Mouse (Mus musculus): ENCODE results near the gene Olfr716.
A peak's percentile ranks its signal among the peaks of the same experiment; 100 is the strongest.
"Not testable (repeated sequence)": the region's sequence is repeated elsewhere in the genome, so short reads cannot be mapped to it uniquely, and the experiment has no call there.

Gene Olfr716

DNA sequence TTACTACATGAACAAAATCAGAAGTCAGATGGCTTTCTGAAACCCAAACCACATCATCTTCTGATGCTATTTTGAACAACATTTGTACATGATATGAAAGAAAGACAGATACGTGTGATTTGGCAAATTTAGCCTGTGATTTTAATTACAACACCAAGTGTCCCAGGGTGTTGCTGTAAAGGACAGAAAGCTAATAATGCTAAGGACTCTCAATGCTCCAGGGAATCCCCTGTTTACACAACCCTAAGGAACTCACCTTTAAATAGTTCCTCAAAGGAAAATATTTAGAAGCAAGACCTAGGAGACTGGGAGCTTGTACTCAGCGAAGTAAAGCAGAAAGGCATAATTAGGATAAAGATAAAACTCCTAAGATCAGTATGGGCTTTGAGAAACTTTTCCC is at the start of gene Olfr716:
Gene Olfr716 (plus strand): TSS at position 301 of the 400 bp plus-strand sequence.
- DNase-seq (ENCODE audit: low read depth, low spot score), result not testable (repeated sequence)

DNA sequence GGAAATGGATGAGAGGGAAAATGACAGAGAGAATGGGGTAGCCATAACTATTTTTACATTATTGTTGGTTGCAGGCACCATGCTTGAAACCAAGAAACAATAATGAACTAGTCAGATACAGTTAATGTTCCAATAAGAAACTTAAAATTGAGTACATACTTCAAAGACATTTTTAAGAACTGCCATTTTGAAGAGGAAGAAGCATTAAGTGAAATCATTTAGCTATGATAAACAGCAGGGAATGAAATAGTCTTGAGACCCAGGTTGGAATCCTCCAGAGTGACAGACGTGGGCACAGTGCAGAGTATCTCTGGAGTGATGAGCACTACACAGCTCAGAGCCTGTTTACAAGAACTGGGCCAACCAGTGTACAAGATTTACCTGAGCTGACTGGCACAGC is 45.2 kb upstream of the Olfr716 start, which contains the start of gene Olfr17:
Gene Olfr17 (plus strand): TSS at position 301 of the 400 bp plus-strand sequence.
- DNase-seq (ENCODE audit: low read depth, low spot score), result peak; percentile 0

DNA sequence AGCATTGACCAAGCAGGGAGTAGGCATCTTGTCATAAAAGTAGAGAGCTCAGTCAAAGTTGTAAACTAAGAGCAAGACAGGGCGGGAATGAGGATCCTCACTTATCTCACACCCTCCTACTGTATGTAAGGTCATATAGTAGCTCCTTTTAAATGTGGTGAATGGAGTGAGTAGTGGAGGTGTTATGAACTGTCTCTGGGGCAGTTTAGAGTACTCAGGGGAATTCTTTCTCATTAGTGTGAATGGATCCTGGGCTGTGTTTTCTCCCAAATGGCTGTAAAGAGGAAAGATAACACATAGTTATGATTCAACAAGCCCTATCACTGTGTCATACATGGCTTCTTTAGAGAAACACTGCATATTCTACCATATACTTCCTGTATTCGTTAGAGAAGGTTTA is 27.9 kb upstream of the Olfr716 start, which contains the start of gene Olfr715b:
Gene Olfr715b (minus strand): TSS at position 101 of the 400 bp plus-strand sequence.
- DNase-seq (ENCODE audit: low read depth, low spot score), result not testable (repeated sequence)

DNA sequence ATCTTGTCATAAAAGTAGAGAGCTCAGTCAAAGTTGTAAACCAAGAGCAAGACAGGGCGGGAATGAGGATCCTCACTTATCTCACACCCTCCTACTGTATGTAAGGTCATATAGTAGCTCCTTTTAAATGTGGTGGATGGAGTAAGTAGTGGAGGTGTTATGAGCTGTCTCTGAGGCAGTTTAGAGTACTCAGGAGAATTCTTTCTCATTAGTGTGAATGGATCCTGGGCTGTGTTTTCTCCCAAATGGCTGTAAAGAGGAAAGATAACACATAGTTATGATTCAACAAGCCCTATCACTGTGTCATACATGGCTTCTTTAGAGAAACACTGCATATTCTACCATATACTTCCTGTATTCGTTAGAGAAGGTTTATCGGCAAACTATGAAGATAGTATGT is 7.1 kb upstream of the Olfr716 start, which contains the start of gene Olfr715:
Gene Olfr715 (minus strand): TSS at position 101 of the 400 bp plus-strand sequence.
- not testable (repeated sequence) for DNase-seq (ENCODE audit: low read depth, low spot score)

DNA sequence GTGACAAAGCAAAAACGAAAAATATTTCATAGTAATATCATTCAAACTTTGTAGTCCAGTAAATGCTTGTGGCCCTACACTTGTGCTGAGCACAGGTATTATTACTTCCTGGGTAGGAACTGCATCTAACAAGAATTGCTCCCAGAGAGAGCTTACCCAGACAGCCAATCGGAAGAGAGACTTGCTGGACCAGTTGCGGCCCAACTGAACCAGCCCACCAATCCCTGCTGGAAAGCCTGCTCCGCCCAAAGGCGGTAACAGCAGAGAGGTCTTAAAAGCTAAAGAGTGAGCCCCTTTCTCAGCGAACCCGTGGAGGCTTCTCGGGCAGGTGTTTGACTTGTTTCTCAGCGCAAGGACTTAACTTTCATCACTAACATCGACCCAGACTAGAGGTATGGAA is 28.6 kb downstream of the Olfr716 start, which contains the start of gene Nlrp14:
Gene Nlrp14 (plus strand): TSS at position 301 of the 400 bp plus-strand sequence.
- peak; percentile 57 for DNase-seq (ENCODE audit: low read depth, low spot score)

DNA sequence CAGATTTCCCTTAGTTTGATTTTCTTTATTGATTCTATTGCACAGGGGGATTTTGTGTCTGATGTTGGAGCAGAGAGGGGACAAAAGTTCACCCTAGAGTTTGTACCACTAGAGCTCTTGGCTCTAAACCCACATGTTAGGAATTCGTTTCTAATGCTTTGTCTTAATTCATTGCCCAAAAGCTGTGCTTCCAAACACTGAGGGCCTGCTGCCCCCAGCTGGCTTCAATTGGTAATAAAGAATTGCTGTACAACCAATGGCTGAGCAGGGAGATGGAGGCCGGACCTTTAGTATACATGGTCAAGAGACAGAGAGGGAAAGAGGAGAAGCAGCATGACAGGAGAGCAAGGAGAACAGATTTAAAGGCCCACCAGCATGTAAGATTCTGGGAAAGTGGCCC is 42.3 kb downstream of the Olfr716 start:
- DNase-seq (ENCODE audit: low read depth, low spot score), result peak; percentile 42
